Mouse (Mus musculus) small intestine, adult 2 months (tissue): ENCODE results near the gene Cst9.

Experiments used
- CTCF ChIP-seq: fragments of 200-500 bp; IDR thresholded peaks from 2 replicates; pipeline ENCODE4 v1.5.1; 2012; ENCODE audit warnings: low read depth, mild to moderate bottlenecking, control low read depth, inconsistent platforms, low read length, moderate library complexity, mixed read lengths; ENCODE audit not compliant: insufficient replicate concordance, insufficient read length; ENCODE audit errors: extremely low read depth
- POLR2A ChIP-seq: fragments of 200-500 bp; IDR thresholded peaks from 2 replicates; pipeline ENCODE4 v1.6.1; 2012; ENCODE audit warnings: low read depth, mild to moderate bottlenecking, control low read depth, inconsistent platforms, low read length, moderate library complexity

- TF ChIP-seq CTCF = no peak
- TF ChIP-seq POLR2A = no peak
Measured at GRCm38 (mm10) chr2:148801491-148801921, 33.4 kb upstream of the Cst9 start.
